Mouse (Mus musculus): ENCODE data around the gene Vps51. TPM values are rescaled to one million over a fixed set of nuclear protein-coding genes. Genes with fewer than 3 reads are reported as not detected.

Gene Vps51
- total RNA-seq, 1 experiment, result 36.9 TPM

DNA sequence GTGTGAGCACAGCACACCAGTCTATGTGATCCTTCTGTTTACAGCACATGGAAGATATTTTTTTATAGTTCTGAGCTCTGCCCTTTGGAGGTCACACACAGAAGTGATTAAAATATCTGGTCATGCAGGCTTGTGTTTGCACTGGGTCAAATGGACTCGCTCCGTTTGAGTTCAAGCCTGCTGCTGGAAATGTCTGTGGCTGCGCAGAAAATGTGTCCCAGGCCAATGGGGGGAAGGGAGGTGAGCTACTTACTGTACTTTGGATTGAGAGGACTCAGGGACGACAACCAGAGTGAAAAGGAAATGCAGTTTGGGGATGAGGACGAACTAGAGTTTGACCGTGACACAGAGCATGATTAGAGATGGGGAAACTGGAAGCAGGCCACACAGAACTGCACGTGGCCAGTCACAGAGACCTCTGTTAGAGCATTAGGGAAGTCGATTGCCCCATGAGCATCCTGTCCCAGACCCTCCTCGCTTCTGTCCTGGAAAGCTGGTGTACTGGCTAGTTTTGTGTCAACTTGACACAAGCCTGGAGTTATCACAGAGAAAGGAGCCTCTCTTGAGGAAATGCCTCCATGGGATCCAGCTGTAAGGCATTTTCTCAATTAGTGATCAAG lies 41.0 kb downstream of the Vps51 start:
- Histone ChIP-seq H3K36me3 (ENCODE audit: control insufficient read depth, insufficient read depth, low read length, poor library complexity, severe bottlenecking) (no peaks in the 10 kb centered on the region), H3K27ac (ENCODE audit: insufficient read depth, low read depth, low read length, poor library complexity, severe bottlenecking) (no peak overlapping the region), H3K4me3 (ENCODE audit: insufficient read depth in 1 of 2, low read depth in 1 of 2, low read length in 2 of 2, poor library complexity in 1 of 2, severe bottlenecking in 1 of 2) (no peak overlapping the region), H3K4me1 (ENCODE audit: control insufficient read depth in 2 of 2, insufficient read depth in 2 of 2, low read length in 2 of 2, poor library complexity in 1 of 2) (peaks cover 2 to 3% of the 10 kb centered on the region in 2 experiments; a peak in 1 of 4 replicates), H3K9ac (ENCODE audit: insufficient read depth, low read depth, low read length, poor library complexity, severe bottlenecking) (no peak overlapping the region), H3K9me3 (ENCODE audit: control insufficient read depth, insufficient read depth, low read depth, low read length) (no peaks in the 10 kb centered on the region)
- in situ Hi-C loops (cut with MboI; ENCODE audit: low sequenced_read_pairs in 2 of 2, unreplicated experiment in 2 of 2), result no loop called here
- TF ChIP-seq CHD2 (IDR thresholded peaks at IDR 0.05; ENCODE audit: low read depth, low read length), result no peak
- no peak for TF ChIP-seq ZNF384 (IDR thresholded peaks at IDR 0.05; ENCODE audit: low read depth, low read length)
- TF ChIP-seq HCFC1 (IDR thresholded peaks at IDR 0.05; ENCODE audit: borderline replicate concordance, insufficient read depth, low read length), result no peak
- TF ChIP-seq MAFK (IDR thresholded peaks at IDR 0.05; ENCODE audit: insufficient read depth, low read depth, low read length), result no peak
- TF ChIP-seq ZC3H11A (IDR thresholded peaks at IDR 0.05; ENCODE audit: borderline replicate concordance, low read depth, low read length), result no peak
- DNase-seq (ENCODE audit: low read depth, low spot score), result no peak

DNA sequence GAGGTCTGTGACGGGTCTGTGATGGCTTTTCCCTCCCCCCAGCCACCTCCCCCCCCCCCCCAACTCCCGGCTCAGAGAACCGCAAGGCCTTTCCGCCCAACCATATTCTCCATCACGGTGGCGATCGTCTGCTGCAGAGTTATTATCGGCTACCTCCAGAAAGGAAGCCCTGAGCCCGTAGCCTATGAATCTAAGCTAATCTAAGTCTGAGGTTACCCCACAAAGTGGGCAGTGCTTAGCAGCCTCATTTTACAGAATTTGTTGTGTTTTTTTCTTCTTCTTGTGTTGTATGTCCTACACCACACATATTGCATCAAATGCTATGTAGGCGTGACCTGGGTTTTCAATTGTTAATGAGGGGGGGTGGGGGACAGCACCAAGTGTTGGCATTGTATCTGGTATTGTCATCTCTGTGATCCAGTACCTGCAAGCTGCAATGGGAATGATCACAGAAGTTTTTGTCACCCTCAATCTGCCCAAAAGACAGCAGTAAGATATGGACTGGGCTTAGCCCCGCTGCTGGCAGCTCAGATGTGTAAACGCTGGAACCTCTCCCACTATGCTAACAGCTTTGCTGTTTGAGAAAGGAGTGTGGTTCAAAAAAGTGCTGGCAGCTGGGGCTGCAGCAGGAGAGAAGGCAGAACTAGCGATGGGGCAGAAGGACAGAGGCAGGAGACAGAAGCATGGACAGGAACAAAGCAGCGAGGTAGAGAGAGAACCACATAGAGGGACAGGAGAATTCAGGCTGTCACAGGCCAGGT lies 46.3 kb downstream of the Vps51 start:
- in situ Hi-C loops (cut with MboI; ENCODE audit: low sequenced_read_pairs in 2 of 2, unreplicated experiment in 2 of 2), result no loop called here
- H3K36me3 ChIP-seq (ENCODE audit: control insufficient read depth, insufficient read depth, low read length, poor library complexity, severe bottlenecking), result no peaks in the 10 kb centered on the region
- TF ChIP-seq MAFK (IDR thresholded peaks at IDR 0.05; ENCODE audit: insufficient read depth, low read depth, low read length) (no peak), CHD2 (IDR thresholded peaks at IDR 0.05; ENCODE audit: low read depth, low read length) (no peak), ZNF384 (IDR thresholded peaks at IDR 0.05; ENCODE audit: low read depth, low read length) (no peak), ZC3H11A (IDR thresholded peaks at IDR 0.05; ENCODE audit: borderline replicate concordance, low read depth, low read length) (no peak), HCFC1 (IDR thresholded peaks at IDR 0.05; ENCODE audit: borderline replicate concordance, insufficient read depth, low read length) (no peak)
- H3K27ac ChIP-seq (ENCODE audit: insufficient read depth, low read depth, low read length, poor library complexity, severe bottlenecking), result 0 out of 2 replicates have a peak overlapping the region, but pooled peaks have one; percentile 4
- peaks cover 16 to 17% of the 10 kb centered on the region in 2 experiments for H3K4me1 ChIP-seq (ENCODE audit: control insufficient read depth in 2 of 2, insufficient read depth in 2 of 2, low read length in 2 of 2, poor library complexity in 1 of 2)
- no peaks in the 10 kb centered on the region for H3K9me3 ChIP-seq (ENCODE audit: control insufficient read depth, insufficient read depth, low read depth, low read length)
- DNase-seq (ENCODE audit: low read depth, low spot score), result no peak
- no peak overlapping the region for H3K4me3 ChIP-seq (ENCODE audit: insufficient read depth in 1 of 2, low read depth in 1 of 2, low read length in 2 of 2, poor library complexity in 1 of 2, severe bottlenecking in 1 of 2)
- H3K9ac ChIP-seq (ENCODE audit: insufficient read depth, low read depth, low read length, poor library complexity, severe bottlenecking), result no peak overlapping the region

DNA sequence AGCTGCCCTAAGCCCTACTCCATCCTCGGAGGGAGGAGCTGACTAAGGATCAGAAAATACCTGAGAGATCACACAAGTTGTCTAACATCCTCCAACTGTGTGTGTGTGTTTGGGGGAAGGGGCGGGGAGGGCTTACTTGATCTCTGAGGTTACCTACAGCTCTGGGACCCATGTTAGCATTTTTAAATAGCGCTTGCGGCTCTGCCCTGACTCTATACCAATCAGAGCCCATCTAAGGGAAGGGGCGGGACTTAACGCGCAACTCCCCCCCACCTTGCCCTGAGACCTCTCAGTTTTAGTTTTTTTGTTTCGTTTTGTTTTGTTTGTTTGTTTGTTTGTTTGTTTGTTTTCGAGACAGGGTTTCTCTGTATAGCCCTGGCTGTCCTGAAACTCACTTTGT lies 47.6 kb downstream of the Vps51 start:
- Histone ChIP-seq H3K27ac (ENCODE audit: insufficient read depth, low read depth, low read length, poor library complexity, severe bottlenecking) (no peak overlapping the region), H3K4me3 (ENCODE audit: insufficient read depth in 1 of 2, low read depth in 1 of 2, low read length in 2 of 2, poor library complexity in 1 of 2, severe bottlenecking in 1 of 2) (no peak overlapping the region; a peak in 1 of 4 replicates), H3K9ac (ENCODE audit: insufficient read depth, low read depth, low read length, poor library complexity, severe bottlenecking) (no peak overlapping the region), H3K36me3 (ENCODE audit: control insufficient read depth, insufficient read depth, low read length, poor library complexity, severe bottlenecking) (no peaks in the 10 kb centered on the region), H3K9me3 (ENCODE audit: control insufficient read depth, insufficient read depth, low read depth, low read length) (no peaks in the 10 kb centered on the region), H3K4me1 (ENCODE audit: control insufficient read depth in 2 of 2, insufficient read depth in 2 of 2, low read length in 2 of 2, poor library complexity in 1 of 2) (peaks cover 16 to 17% of the 10 kb centered on the region in 2 experiments)
- DNase-seq (ENCODE audit: low read depth, low spot score), result no peak
- no peak for TF ChIP-seq CHD2 (IDR thresholded peaks at IDR 0.05; ENCODE audit: low read depth, low read length)
- no peak for TF ChIP-seq ZNF384 (IDR thresholded peaks at IDR 0.05; ENCODE audit: low read depth, low read length)
- TF ChIP-seq ZC3H11A (IDR thresholded peaks at IDR 0.05; ENCODE audit: borderline replicate concordance, low read depth, low read length), result no peak
- TF ChIP-seq MAFK (IDR thresholded peaks at IDR 0.05; ENCODE audit: insufficient read depth, low read depth, low read length), result no peak
- no peak for TF ChIP-seq HCFC1 (IDR thresholded peaks at IDR 0.05; ENCODE audit: borderline replicate concordance, insufficient read depth, low read length)
- in situ Hi-C loops (cut with MboI; ENCODE audit: low sequenced_read_pairs in 2 of 2, unreplicated experiment in 2 of 2), result no loop called here

DNA sequence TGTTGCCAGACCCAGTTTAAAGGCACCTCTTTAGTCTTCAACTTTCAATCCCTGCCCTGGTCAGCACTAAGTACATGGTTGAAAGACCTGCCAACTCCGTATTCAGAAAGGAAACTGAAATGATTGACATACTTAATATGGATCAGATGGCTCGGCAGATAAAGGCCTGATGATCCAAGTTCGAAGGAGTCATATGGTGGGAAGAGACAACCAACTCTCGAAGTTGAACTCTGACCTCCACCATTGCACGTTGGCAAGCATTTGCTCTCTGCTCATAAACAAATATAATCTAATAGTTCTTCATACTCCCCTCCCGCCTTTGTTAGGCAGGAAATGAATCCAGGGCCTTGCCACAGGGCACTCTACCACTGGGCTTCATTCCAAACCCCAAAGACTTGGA lies 48.0 kb downstream of the Vps51 start:
- Histone ChIP-seq H3K9me3 (ENCODE audit: control insufficient read depth, insufficient read depth, low read depth, low read length) (no peaks in the 10 kb centered on the region), H3K27ac (ENCODE audit: insufficient read depth, low read depth, low read length, poor library complexity, severe bottlenecking) (no peak overlapping the region), H3K36me3 (ENCODE audit: control insufficient read depth, insufficient read depth, low read length, poor library complexity, severe bottlenecking) (no peaks in the 10 kb centered on the region), H3K4me3 (ENCODE audit: insufficient read depth in 1 of 2, low read depth in 1 of 2, low read length in 2 of 2, poor library complexity in 1 of 2, severe bottlenecking in 1 of 2) (no peak overlapping the region), H3K4me1 (ENCODE audit: control insufficient read depth in 2 of 2, insufficient read depth in 2 of 2, low read length in 2 of 2, poor library complexity in 1 of 2) (peaks cover 16 to 17% of the 10 kb centered on the region in 2 experiments), H3K9ac (ENCODE audit: insufficient read depth, low read depth, low read length, poor library complexity, severe bottlenecking) (no peak overlapping the region)
- TF ChIP-seq MAFK (IDR thresholded peaks at IDR 0.05; ENCODE audit: insufficient read depth, low read depth, low read length) (no peak), ZNF384 (IDR thresholded peaks at IDR 0.05; ENCODE audit: low read depth, low read length) (no peak), HCFC1 (IDR thresholded peaks at IDR 0.05; ENCODE audit: borderline replicate concordance, insufficient read depth, low read length) (no peak), ZC3H11A (IDR thresholded peaks at IDR 0.05; ENCODE audit: borderline replicate concordance, low read depth, low read length) (no peak), CHD2 (IDR thresholded peaks at IDR 0.05; ENCODE audit: low read depth, low read length) (no peak)
- DNase-seq (ENCODE audit: low read depth, low spot score), result no peak
- in situ Hi-C loops (cut with MboI; ENCODE audit: low sequenced_read_pairs in 2 of 2, unreplicated experiment in 2 of 2), result no loop called here

Data from ES-E14 (cell line).